Mouse (Mus musculus): ENCODE data around the gene Cd274.

Cd274 gene

GRCm38 (mm10) chr19:29430516-29430915, 63.3 kb downstream of the Cd274 start:
- DNase-seq (ENCODE audit: low spot score in 2 of 2) = no peak

GRCm38 (mm10) chr19:29430953-29431352, 63.7 kb downstream of the Cd274 start:
- DNase-seq (ENCODE audit: low spot score in 2 of 2) = no peak

GRCm38 (mm10) chr19:29436793-29437479, 69.7 kb downstream of the Cd274 start:
- no peak for DNase-seq (ENCODE audit: low spot score in 2 of 2)

Data from right cerebral cortex, adult 2 months (tissue).